Mouse (Mus musculus): Measurements from ENCODE around the gene Scd3.

GRCm38 (mm10) chr19:44282534-44283156 lies 79.6 kb downstream of the Scd3 start:
- TF ChIP-seq CTCF (IDR thresholded peaks at IDR 0.05) (no peak), EP300 (IDR thresholded peaks at IDR 0.05) (no peak)
